ENCODE assay signal across 23 mouse cellular contexts in the genomic region with DNA sequence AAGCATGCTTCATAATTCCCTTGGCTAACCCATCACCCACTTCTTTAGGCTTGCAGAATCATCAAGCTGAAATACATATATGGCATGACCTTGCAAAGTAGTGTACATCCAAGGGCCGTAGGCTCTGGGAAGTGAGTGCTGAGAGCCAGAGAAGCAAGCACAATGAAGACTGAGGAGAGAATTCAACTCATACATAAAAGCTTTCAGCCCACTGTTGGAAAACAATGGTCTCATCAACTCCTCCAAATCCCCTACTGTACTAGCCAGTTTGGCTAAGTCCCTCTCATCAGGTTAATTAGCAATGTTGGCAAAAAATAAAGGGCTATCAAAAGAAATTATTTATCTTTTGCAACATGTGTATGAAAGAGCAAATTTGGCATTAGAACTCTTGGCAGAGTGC. TPM values are rescaled to one million over a fixed set of nuclear protein-coding genes. Genes with fewer than 3 reads are reported as not detected.
DNase-seq lines count a peak whose midpoint lies in the region; ATAC-seq and TF ChIP-seq lines count a peak whose summit lies in the region.
"Had no signal": no experiment of that assay in that cellular context is flagged by ENCODE, and none has a peak within 500 bp of the region (broad histone marks: within the 10 kb centered on the region; RNA-seq: fewer than 3 reads in every experiment).

No protein-coding gene starts in this region.

- TF ChIP-seq CTCF in brain, embryonic 14.5 days (IDR thresholded peaks at IDR 0.05; ENCODE audit: borderline replicate concordance, extremely low read depth, insufficient read depth, insufficient read length), result no peak

- no peaks in the 10 kb centered on the region for H3K27me3 ChIP-seq in midbrain, embryonic 12.5 days
- no peaks in the 10 kb centered on the region for H3K27me3 ChIP-seq in midbrain, embryonic 15.5 days (replicated peaks)
- H3K27me3 ChIP-seq: embryonic facial prominence, embryonic 12.5 days; forebrain, embryonic 12.5 days; forebrain, embryonic 15.5 days had no signal

- no peak overlapping the region for H3K9ac ChIP-seq in midbrain, embryonic 12.5 days (replicated peaks)
- H3K9ac ChIP-seq in midbrain, embryonic 15.5 days, result no peak overlapping the region
- H3K9ac ChIP-seq: embryonic facial prominence, embryonic 12.5 days; forebrain, embryonic 12.5 days; forebrain, embryonic 15.5 days had no signal

- 85% methylated on average over 1 of the region's 1 CpGs for WGBS in midbrain, embryonic 12.5 days
- 69% methylated on average over 1 of the region's 1 CpGs for WGBS in midbrain, embryonic 15.5 days

- no peak for ATAC-seq in midbrain, embryonic 12.5 days (ENCODE audit: low FRiP score, low read depth)
- no peak for ATAC-seq in midbrain, embryonic 15.5 days (replicated peaks)
- ATAC-seq: forebrain, embryonic 15.5 days had no signal

- no peak overlapping the region for H3K4me3 ChIP-seq in midbrain, embryonic 12.5 days
- H3K4me3 ChIP-seq in midbrain, embryonic 15.5 days, result no peak overlapping the region
- H3K4me3 ChIP-seq: embryonic facial prominence, embryonic 10.5 days; embryonic facial prominence, embryonic 12.5 days; forebrain, embryonic 10.5 days; forebrain, embryonic 12.5 days; forebrain, embryonic 15.5 days had no signal

- DNase-seq in brain, embryonic 14.5 days (ENCODE audit: low read depth), result peak; percentile 51
- DNase-seq in fat pad, adult 2 months (ENCODE audit: extremely low read depth, low read depth, low spot score), result peak; percentile 70
- DNase-seq in adrenal gland, postnatal 14 days, result no peak
- DNase-seq in adrenal gland, postnatal 25 days, result no peak
- DNase-seq: adrenal gland, adult 2 months; adrenal gland, postnatal 10 days; cerebellum, adult 11-12 months; cerebellum, adult 2 months; cerebellum, adult 9-10 months; cerebellum, postnatal 10 days; cerebellum, postnatal 25 days had no signal

- TF ChIP-seq POLR2A in brain, embryonic 14.5 days (IDR thresholded peaks at IDR 0.05; ENCODE audit: borderline replicate concordance, extremely low read depth, insufficient read depth, insufficient read length, poor library complexity, severe bottlenecking), result no peak

- 0 out of 2 replicates have a peak overlapping the region, but pooled peaks have one; percentile 20 for H3K27ac ChIP-seq in midbrain, embryonic 12.5 days (replicated peaks)
- H3K27ac ChIP-seq in midbrain, embryonic 15.5 days, result no peak overlapping the region
- H3K27ac ChIP-seq: embryonic facial prominence, embryonic 10.5 days; embryonic facial prominence, embryonic 12.5 days; forebrain, embryonic 10.5 days; forebrain, embryonic 12.5 days; forebrain, embryonic 15.5 days had no signal

- no peaks in the 10 kb centered on the region for H3K36me3 ChIP-seq in midbrain, embryonic 12.5 days
- no peaks in the 10 kb centered on the region for H3K36me3 ChIP-seq in midbrain, embryonic 15.5 days (replicated peaks)
- H3K36me3 ChIP-seq: embryonic facial prominence, embryonic 10.5 days; embryonic facial prominence, embryonic 12.5 days; forebrain, embryonic 10.5 days; forebrain, embryonic 12.5 days; forebrain, embryonic 15.5 days had no signal

- H3K4me2 ChIP-seq in midbrain, embryonic 12.5 days (replicated peaks), result no peak overlapping the region
- no peak overlapping the region for H3K4me2 ChIP-seq in midbrain, embryonic 15.5 days
- H3K4me2 ChIP-seq: embryonic facial prominence, embryonic 12.5 days; forebrain, embryonic 12.5 days; forebrain, embryonic 15.5 days had no signal

- H3K9me3 ChIP-seq in midbrain, embryonic 12.5 days, result no peaks in the 10 kb centered on the region
- H3K9me3 ChIP-seq in midbrain, embryonic 15.5 days, result no peaks in the 10 kb centered on the region
- H3K9me3 ChIP-seq: embryonic facial prominence, embryonic 10.5 days; embryonic facial prominence, embryonic 12.5 days; forebrain, embryonic 10.5 days; forebrain, embryonic 12.5 days; forebrain, embryonic 15.5 days had no signal

- no peaks in the 10 kb centered on the region for H3K4me1 ChIP-seq in midbrain, embryonic 12.5 days
- H3K4me1 ChIP-seq in midbrain, embryonic 15.5 days, result no peaks in the 10 kb centered on the region
- H3K4me1 ChIP-seq: embryonic facial prominence, embryonic 10.5 days; embryonic facial prominence, embryonic 12.5 days; forebrain, embryonic 10.5 days; forebrain, embryonic 12.5 days; forebrain, embryonic 15.5 days had no signal

RNA-seq across cellular contexts. Expression of a gene that starts 22.6 kb away (rescaled TPM):
- polyA plus RNA-seq in midbrain, embryonic 12.5 days (2016; fragmentation: Nextera tagmentation; extraction: Ambion mirVana), result 0.97 and 2.0 TPM in 2 replicates
- 1.00 and 1.5 TPM in 2 replicates for polyA plus RNA-seq in midbrain, embryonic 15.5 days (2015; fragmentation: Nextera tagmentation; extraction: Ambion mirVana)
- 0.38 and 0.77 TPM in 2 replicates for polyA plus RNA-seq in brain, embryonic 14.5 days (2012; rRNA removed)
- total RNA-seq in adrenal gland, postnatal 14 days (2021), result not detected in 2 replicates
- total RNA-seq in adrenal gland, postnatal 25 days (2021), result not detected in 2 replicates
- total RNA-seq: adrenal gland, adult 2 months; adrenal gland, postnatal 10 days; adrenal gland, postnatal 4 days; ES-E14; MEL had no signal
- polyA plus RNA-seq: adrenal gland, adult 2 months; C2C12; embryonic facial prominence, embryonic 10.5 days; embryonic facial prominence, embryonic 14.5 days had no signal

RNA-seq across cellular contexts. Expression of a gene that starts 22.6 kb away (rescaled TPM):
- polyA plus RNA-seq in midbrain, embryonic 12.5 days (2016; fragmentation: Nextera tagmentation; extraction: Ambion mirVana), result 2.9 and 6.1 TPM in 2 replicates
- 6.4 and 7.3 TPM in 2 replicates for polyA plus RNA-seq in midbrain, embryonic 15.5 days (2015; fragmentation: Nextera tagmentation; extraction: Ambion mirVana)
- 5.4 and 7.6 TPM in 2 replicates for polyA plus RNA-seq in brain, embryonic 14.5 days (2012; rRNA removed)
- not detected in 2 replicates for total RNA-seq in adrenal gland, postnatal 14 days (2021)
- total RNA-seq in adrenal gland, postnatal 25 days (2021), result not detected in 2 replicates
- total RNA-seq: adrenal gland, adult 2 months; adrenal gland, postnatal 10 days; ES-E14; MEL had no signal
- polyA plus RNA-seq: adrenal gland, adult 2 months; C2C12 had no signal

Comparison
In these comparisons a context has a peak if more than half of its experiments do, and no peak if none do; other contexts are left out.
1. DNase-seq: peak in brain, embryonic 14.5 days (single experiment) and fat pad, adult 2 months (single experiment); none in adrenal gland, postnatal 14 days (single experiment) and adrenal gland, postnatal 25 days (single experiment).